Mouse (Mus musculus) spleen, adult 2 months (tissue): ENCODE results near the gene Arl4c.

Experiments used
- CTCF ChIP-seq: fragments of 200-500 bp; IDR thresholded peaks from 2 replicates; pipeline ENCODE4 v1.5.1; 2011; ENCODE audit warnings: mild to moderate bottlenecking, inconsistent platforms; ENCODE audit not compliant: insufficient read depth, insufficient read length, insufficient replicate concordance; ENCODE audit errors: extremely low read depth
- POLR2A ChIP-seq: fragments of 200-500 bp; IDR thresholded peaks from 2 replicates; pipeline ENCODE4 v1.6.1; 2011; ENCODE audit warnings: low read depth, low read length, inconsistent platforms

DNA sequence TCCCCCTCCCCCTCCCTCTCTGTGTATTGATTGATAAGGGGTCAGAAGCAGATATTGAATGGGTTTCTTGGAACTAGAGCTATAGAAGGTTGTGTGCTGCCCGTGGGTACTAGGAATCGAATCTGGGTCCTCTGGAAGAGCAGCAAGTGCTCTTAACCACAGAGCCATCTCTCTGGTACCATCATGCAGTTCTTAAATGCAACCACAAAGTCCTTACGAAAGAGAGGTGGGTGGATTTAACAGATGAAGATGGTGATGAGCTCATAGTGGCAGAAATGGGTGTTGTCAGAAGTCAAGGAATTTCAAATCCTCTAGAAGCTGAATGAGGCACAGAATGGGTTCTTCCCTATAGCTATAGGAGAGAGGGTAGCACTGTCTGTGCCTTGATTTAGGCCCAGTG lies 40.8 kb downstream of the Arl4c start:
- TF ChIP-seq POLR2A, result no peak
- TF ChIP-seq CTCF, result no peak
